Mouse (Mus musculus) spleen, adult 2 months (tissue): ENCODE measurements around the gene Qrich1.

Experiments
- CTCF ChIP-seq: fragments of 200-500 bp; IDR thresholded peaks from 2 replicates; pipeline ENCODE4 v1.5.1; 2011; ENCODE audit warnings: mild to moderate bottlenecking, inconsistent platforms; ENCODE audit not compliant: insufficient read depth, insufficient read length, insufficient replicate concordance; ENCODE audit errors: extremely low read depth
- POLR2A ChIP-seq: fragments of 200-500 bp; IDR thresholded peaks from 2 replicates; pipeline ENCODE4 v1.6.1; 2011; ENCODE audit warnings: low read depth, low read length, inconsistent platforms

DNA sequence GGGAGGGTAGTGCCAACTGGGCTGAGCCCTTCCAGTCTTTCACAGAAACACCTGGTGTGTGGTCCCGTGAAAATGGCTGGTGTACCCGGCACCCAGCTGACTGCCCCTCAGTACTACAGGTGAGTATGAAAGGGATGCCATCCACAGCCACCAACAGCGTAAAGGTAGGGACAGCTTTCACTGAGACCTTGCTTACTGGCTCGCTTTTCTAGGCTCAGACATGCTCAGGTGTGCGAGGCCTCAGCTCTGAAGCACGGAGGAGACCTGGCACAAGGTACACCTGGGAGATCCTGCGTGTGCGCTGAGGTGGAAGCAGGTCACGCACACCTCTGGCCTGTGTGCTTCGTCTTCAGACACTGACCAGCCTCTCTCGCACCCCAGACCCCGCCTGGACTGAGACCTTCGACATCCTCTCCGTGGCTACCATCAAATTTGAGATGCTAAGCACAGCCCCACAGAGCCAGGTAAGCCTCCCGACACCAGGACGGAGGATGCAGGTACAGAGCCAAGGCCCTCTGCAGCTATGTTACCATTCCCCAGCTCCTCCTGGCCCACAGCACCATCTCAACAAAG lies 54.9 kb downstream of the Qrich1 start:
- TF ChIP-seq POLR2A (no peak), CTCF (no peak)
